Mouse (Mus musculus) forebrain, embryonic 16.5 days (tissue): ENCODE results near the gene Ddost. TPM values are rescaled to one million over a fixed set of nuclear protein-coding genes. Genes with fewer than 3 reads are reported as not detected.

Experiments used
- ATAC-seq: fragments of 200-750 bp; cut with Nextera tagmentation; 2 replicates; pipeline ENCODE4 v1.8.0; 2017; ENCODE audit warnings: mild to moderate bottlenecking, moderate library complexity
- H3K27ac ChIP-seq: fragments of 300-500 bp; sonication (generic); 2 replicates; pipeline ENCODE4 v1.5.1; 2014; ENCODE audit warnings: low read length, control low read depth
- H3K27me3 ChIP-seq: fragments of 300-500 bp; sonication (generic); replicated peaks from 2 replicates; pipeline ENCODE4 v1.6.1; 2014; ENCODE audit warnings: low read length; ENCODE audit not compliant: control insufficient read depth, insufficient read depth
- H3K36me3 ChIP-seq: fragments of 300-500 bp; sonication (generic); 2 replicates; pipeline ENCODE4 v1.6.1; 2014; ENCODE audit not compliant: control insufficient read depth, insufficient read depth
- H3K4me1 ChIP-seq: fragments of 300-500 bp; sonication (generic); replicated peaks from 2 replicates; pipeline ENCODE4 v1.6.1; 2014; ENCODE audit warnings: low read length; ENCODE audit not compliant: control insufficient read depth, insufficient read depth
- H3K4me2 ChIP-seq: fragments of 300-500 bp; sonication (generic); 2 replicates; pipeline ENCODE4 v1.6.1; 2014; ENCODE audit warnings: mild to moderate bottlenecking, low read length, control low read depth
- H3K4me3 ChIP-seq: fragments of 300-500 bp; sonication (generic); replicated peaks from 2 replicates; pipeline ENCODE4 v1.5.1; 2014; ENCODE audit warnings: mild to moderate bottlenecking, low read length, control low read depth
- H3K9ac ChIP-seq: fragments of 300-500 bp; sonication (generic); replicated peaks from 2 replicates; pipeline ENCODE4 v1.6.1; 2014; ENCODE audit warnings: low read depth, low read length, control low read depth
- H3K9me3 ChIP-seq: fragments of 300-500 bp; sonication (generic); 2 replicates; pipeline ENCODE4 v1.6.1; 2016; ENCODE audit warnings: low read length; ENCODE audit not compliant: control insufficient read depth
- WGBS: fragments of 180-500 bp; shearing (Covaris S2); extraction: QIAGEN DNeasy Blood & Tissue Kit; methylation state at CpG from one replicate; pipeline ENCODE4 v1.1.7; 2014; 5-methylcytosine and 5-hydroxymethylcytosine counted together
- polyA plus RNA-seq: library from polyadenylated mRNA; unstranded; fragments of >200 nt; fragmentation: Nextera tagmentation; extraction: Ambion mirVana; gene quantifications from 2 replicates; pipeline ENCODE4 v1.2.1, GENCODE M21; 2015

The Ddost gene
- polyA plus RNA-seq, 1 experiment from 2014 or later, result 190 TPM

DNA sequence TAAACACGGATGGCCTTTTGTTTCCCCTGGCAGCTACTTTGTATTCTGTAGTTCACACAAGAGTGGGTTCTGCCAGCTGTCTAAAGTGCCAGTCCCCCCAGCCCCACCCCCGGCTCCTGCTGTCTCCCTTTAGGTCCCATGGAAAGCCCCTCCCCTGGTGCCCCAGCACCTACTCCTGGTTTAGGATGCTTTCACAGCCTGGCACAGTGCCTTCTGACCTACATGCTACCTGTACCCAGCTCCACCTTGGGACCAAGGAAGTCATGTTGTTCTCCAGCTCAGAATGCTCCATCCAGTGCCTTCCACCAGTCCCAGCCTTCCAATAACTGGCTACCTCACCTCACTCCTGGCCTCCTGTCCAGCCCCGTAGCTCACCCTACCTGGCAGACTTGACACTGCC, 2.5 kb downstream of the Ddost start:
- no peak for ATAC-seq
- WGBS, result 69% methylated on average over 3 of the region's 3 CpGs
- no peak overlapping the region for H3K4me2 ChIP-seq
- peaks cover 12% of the 10 kb centered on the region for H3K36me3 ChIP-seq
- H3K27me3 ChIP-seq, result no peaks in the 10 kb centered on the region
- H3K4me1 ChIP-seq, result peaks cover 32% of the 10 kb centered on the region
- no peak overlapping the region for H3K4me3 ChIP-seq
- no peaks in the 10 kb centered on the region for H3K9me3 ChIP-seq
- no peak overlapping the region for H3K27ac ChIP-seq
- no peak overlapping the region for H3K9ac ChIP-seq

DNA sequence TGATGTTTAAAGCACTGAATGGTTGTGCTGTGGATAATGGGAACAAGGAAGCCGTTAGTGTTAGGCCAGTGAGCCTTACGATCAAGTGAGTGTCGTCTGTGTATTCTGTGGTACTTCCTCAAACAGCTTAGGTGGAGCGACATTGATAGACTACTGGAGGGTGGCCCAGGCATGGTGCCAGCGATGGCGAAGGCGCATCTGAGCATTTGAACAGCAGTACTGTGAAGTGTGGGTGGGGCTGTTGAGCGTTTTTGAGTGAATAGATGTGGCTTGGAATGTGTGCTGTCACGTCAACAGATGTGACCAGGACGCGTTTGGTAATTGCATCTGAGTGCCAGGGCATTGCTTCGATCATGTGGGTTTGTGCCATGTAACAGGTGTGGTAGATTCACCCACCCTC, 3.2 kb downstream of the Ddost start:
- peaks cover 16% of the 10 kb centered on the region for H3K36me3 ChIP-seq
- H3K27me3 ChIP-seq, result no peaks in the 10 kb centered on the region
- ATAC-seq, result no peak
- H3K4me2 ChIP-seq, result no peak overlapping the region
- no peak overlapping the region for H3K4me3 ChIP-seq
- H3K9ac ChIP-seq, result no peak overlapping the region
- no peak overlapping the region for H3K27ac ChIP-seq
- H3K9me3 ChIP-seq, result no peaks in the 10 kb centered on the region
- H3K4me1 ChIP-seq, result peaks cover 32% of the 10 kb centered on the region
- WGBS, result 80% methylated on average over 12 of the region's 12 CpGs

DNA sequence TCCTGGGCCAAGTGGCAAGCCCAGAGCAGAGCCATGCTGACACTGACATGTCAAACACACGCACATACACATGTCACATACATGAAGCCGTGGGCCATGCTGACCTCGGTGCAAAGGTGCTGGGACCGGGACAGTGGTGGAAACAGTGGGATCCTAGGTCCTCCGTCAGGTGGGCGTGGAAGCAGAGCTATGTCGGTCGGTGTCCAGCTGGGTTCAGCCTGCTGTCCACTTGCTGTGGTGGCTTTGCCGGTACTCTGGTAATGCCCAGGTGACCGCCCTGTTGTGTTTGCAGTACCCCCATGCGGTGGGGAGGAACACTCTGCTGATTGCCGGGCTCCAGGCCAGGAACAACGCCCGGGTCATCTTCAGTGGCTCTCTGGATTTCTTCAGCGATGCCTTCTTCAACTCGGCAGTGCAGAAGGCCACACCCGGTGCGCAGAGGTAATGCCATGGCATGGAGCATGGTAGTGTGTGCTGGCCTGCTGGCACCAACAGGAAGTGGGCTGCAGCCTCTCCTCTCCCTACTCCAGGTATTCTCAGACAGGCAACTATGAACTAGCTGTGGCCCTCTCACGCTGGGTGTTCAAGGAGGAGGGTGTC, 5.9 kb downstream of the Ddost start:
- no peak for ATAC-seq
- WGBS, result 96% methylated on average over 19 of the region's 19 CpGs
- H3K9ac ChIP-seq, result no peak overlapping the region
- H3K36me3 ChIP-seq, result peaks cover 29% of the 10 kb centered on the region
- H3K27ac ChIP-seq, result no peak overlapping the region
- H3K9me3 ChIP-seq, result no peaks in the 10 kb centered on the region
- H3K4me3 ChIP-seq, result no peak overlapping the region
- peaks cover 23% of the 10 kb centered on the region for H3K4me1 ChIP-seq
- H3K27me3 ChIP-seq, result no peaks in the 10 kb centered on the region
- H3K4me2 ChIP-seq, result no peak overlapping the region

DNA sequence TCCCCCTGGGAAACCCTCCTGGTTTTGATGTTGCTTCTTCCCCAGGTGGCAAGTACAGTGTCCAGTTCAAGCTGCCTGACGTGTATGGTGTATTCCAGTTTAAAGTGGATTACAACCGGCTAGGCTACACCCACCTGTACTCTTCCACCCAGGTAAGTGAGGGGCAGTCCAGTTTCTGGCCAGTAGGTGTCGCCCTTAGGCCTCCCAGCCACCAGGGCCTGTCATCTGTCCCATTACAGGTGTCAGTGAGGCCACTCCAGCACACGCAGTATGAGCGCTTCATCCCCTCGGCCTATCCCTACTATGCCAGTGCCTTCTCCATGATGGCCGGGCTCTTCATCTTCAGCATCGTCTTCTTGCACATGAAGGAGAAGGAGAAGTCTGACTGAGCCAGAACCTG, 7.1 kb downstream of the Ddost start:
- H3K9ac ChIP-seq, result no peak overlapping the region
- H3K4me3 ChIP-seq, result no peak overlapping the region
- no peak overlapping the region for H3K4me2 ChIP-seq
- 0 out of 2 replicates have a peak, but pooled peaks have one; percentile 32 for ATAC-seq
- peaks cover 12% of the 10 kb centered on the region for H3K4me1 ChIP-seq
- H3K27ac ChIP-seq, result no peak overlapping the region
- peaks cover 33% of the 10 kb centered on the region for H3K36me3 ChIP-seq
- no peaks in the 10 kb centered on the region for H3K27me3 ChIP-seq
- WGBS, result 60% methylated on average over 8 of the region's 8 CpGs
- no peaks in the 10 kb centered on the region for H3K9me3 ChIP-seq

DNA sequence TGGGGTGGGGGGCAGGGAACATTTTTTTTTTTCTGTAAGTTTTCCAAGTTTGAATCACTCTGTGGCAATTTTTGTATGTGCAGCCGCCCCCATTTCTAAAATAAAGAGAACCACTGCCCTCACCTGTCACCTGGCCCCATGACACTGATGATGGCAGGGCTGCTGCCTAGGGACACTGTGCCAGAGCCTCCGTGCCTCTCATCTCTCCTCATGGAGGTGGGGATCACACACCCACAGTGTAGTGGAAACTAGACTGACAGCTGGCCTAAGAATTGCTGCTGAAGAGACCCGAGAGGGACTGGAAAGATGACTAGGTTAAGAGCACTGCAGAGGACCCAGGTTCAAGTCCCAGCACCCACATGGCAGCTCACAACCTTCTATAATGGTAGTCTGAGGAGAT, 7.6 kb downstream of the Ddost start:
- no peaks in the 10 kb centered on the region for H3K9me3 ChIP-seq
- H3K4me2 ChIP-seq, result no peak overlapping the region
- WGBS, result 100% methylated on average over 3 of the region's 3 CpGs
- H3K4me1 ChIP-seq, result peaks cover 7% of the 10 kb centered on the region
- H3K36me3 ChIP-seq, result peaks cover 37% of the 10 kb centered on the region
- H3K4me3 ChIP-seq, result no peak overlapping the region
- H3K9ac ChIP-seq, result no peak overlapping the region
- H3K27me3 ChIP-seq, result no peaks in the 10 kb centered on the region
- no peak for ATAC-seq
- H3K27ac ChIP-seq, result no peak overlapping the region

DNA sequence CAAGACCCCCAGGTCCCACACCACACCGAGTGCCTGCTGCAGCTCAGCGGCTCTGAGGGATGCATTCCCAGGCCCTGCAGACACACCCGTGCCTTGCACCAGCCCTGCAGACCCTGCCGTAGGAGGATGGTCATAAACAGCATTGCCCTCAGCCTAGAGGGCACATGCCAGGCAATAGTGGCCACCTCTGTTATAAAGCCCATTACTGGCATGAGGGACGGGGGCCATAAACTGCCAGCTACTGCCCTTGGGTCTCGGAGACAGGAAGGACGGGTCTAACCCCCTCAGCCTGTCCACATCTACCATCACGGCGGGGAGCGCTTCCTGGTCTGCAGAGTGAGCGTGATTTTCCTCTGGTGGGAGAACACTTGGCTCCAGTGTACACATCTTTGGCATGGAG, 8.5 kb downstream of the Ddost start:
- Histone ChIP-seq H3K27ac (no peak overlapping the region), H3K9me3 (no peaks in the 10 kb centered on the region), H3K27me3 (no peaks in the 10 kb centered on the region), H3K4me2 (no peak overlapping the region), H3K9ac (no peak overlapping the region), H3K4me3 (no peak overlapping the region), H3K4me1 (no peaks in the 10 kb centered on the region), H3K36me3 (peaks cover 37% of the 10 kb centered on the region)
- WGBS, result 94% methylated on average over 11 of the region's 11 CpGs
- no peak for ATAC-seq

DNA sequence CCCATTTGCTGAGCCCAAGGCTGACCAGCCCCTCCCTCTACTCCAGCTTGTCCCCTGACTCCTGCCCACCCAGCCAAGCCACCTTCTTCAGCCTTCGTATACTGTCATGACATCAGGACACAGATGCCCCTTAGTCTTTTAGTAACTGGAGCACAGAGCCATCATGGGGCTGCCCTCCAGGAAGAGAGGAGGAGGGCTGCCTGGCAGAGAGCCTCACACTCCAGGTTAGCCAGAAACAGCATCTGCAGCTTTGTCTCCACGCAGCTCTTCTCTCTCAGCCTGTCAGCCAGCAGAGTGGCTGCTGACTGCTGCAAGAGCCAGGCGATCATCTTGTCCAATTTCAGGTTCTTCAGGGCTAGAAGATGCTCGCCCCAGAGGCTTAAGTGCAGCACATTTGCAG, 9.3 kb downstream of the Ddost start:
- H3K27me3 ChIP-seq, result no peaks in the 10 kb centered on the region
- no peak overlapping the region for H3K4me2 ChIP-seq
- no peaks in the 10 kb centered on the region for H3K9me3 ChIP-seq
- peaks cover 33% of the 10 kb centered on the region for H3K36me3 ChIP-seq
- ATAC-seq, result no peak
- no peak overlapping the region for H3K4me3 ChIP-seq
- H3K27ac ChIP-seq, result no peak overlapping the region
- WGBS, result 81% methylated on average over 4 of the region's 4 CpGs
- H3K4me1 ChIP-seq, result no peaks in the 10 kb centered on the region
- H3K9ac ChIP-seq, result no peak overlapping the region

DNA sequence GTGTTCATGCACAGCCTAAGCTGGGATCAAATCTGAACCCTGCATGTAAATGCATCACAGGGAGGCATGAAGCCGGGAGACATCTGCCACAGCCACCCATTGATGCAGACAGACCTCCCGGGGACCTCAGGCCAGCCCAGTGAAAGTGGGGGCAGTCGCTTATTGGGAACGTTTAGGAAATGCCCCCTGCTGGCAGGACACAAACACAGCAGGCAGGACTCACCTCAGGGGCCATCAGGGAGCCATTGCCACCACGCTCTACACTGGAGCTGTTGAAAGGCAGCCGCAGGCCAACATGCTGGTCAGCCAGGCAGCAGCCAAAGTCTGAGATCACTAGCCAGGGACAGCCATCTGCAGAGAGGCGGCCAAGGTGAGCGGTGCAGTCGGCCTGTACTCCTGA, 11.3 kb downstream of the Ddost start:
- no peak overlapping the region for H3K4me3 ChIP-seq
- WGBS, result 72% methylated on average over 9 of the region's 9 CpGs
- H3K27ac ChIP-seq, result no peak overlapping the region
- peaks cover 27% of the 10 kb centered on the region for H3K36me3 ChIP-seq
- no peaks in the 10 kb centered on the region for H3K9me3 ChIP-seq
- no peak for ATAC-seq
- H3K4me1 ChIP-seq, result no peaks in the 10 kb centered on the region
- no peak overlapping the region for H3K9ac ChIP-seq
- H3K27me3 ChIP-seq, result no peaks in the 10 kb centered on the region
- H3K4me2 ChIP-seq, result no peak overlapping the region

DNA sequence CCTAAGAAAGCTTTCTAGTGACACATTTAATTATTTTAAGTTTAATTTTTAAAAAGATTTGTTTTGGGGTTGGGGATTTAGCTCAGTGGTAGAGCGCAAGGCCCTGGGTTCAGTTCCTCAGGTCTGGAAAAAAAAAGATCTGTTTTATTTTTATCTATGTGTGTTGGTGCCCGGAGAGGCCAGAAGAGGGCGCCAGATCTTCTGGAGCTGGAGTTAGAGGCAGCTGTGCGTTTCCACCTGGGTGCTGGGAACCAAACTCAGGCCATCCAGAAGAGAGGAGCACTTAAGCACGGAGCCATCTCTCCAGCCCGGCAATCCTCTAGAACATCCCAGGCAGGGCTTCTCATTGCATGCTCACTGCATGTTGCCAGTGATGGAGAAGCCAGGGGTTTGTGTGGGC, 11.8 kb downstream of the Ddost start:
- no peak overlapping the region for H3K4me2 ChIP-seq
- ATAC-seq, result no peak
- no peaks in the 10 kb centered on the region for H3K27me3 ChIP-seq
- no peak overlapping the region for H3K4me3 ChIP-seq
- WGBS, result 92% methylated on average over 6 of the region's 6 CpGs
- H3K9me3 ChIP-seq, result no peaks in the 10 kb centered on the region
- no peak overlapping the region for H3K9ac ChIP-seq
- H3K27ac ChIP-seq, result no peak overlapping the region
- no peaks in the 10 kb centered on the region for H3K4me1 ChIP-seq
- H3K36me3 ChIP-seq, result peaks cover 27% of the 10 kb centered on the region
